Mouse (Mus musculus) gonadal fat pad, adult 2 months (tissue): ENCODE measurements around the gene Lct. TPM values are rescaled to one million over a fixed set of nuclear protein-coding genes. Genes with fewer than 3 reads are reported as not detected.
A peak's percentile ranks its signal among the peaks of the same experiment; 100 is the strongest.
"Not testable (repeated sequence)": the region's sequence is repeated elsewhere in the genome, so short reads cannot be mapped to it uniquely, and the experiment has no call there.

Source experiments
- DNase-seq: peaks from one replicate; pipeline ENCODE4 v3.0.0-alpha.2; 2012; ENCODE audit warnings: low read depth
- polyA plus RNA-seq: library from polyadenylated mRNA; depleted of rRNA; stranded (reverse); fragments of >200 nt; gene quantifications from 2 replicates; pipeline ENCODE4 v1.2.3, GENCODE M21; 2012; rRNA removed

The Lct gene
- polyA plus RNA-seq, 1 experiment, result 0.35 TPM

- DNase-seq, result no peak
Measured at GRCm38 (mm10) chr1:128295717-128296528, 32.2 kb downstream of the Lct start.

- DNase-seq, result no peak
Measured at GRCm38 (mm10) chr1:128295296-128295695, 32.8 kb downstream of the Lct start.

- DNase-seq, result no peak
Measured at GRCm38 (mm10) chr1:128293524-128293923, 34.6 kb downstream of the Lct start.

- DNase-seq, result no peak
Measured at GRCm38 (mm10) chr1:128290295-128290694, 37.8 kb downstream of the Lct start.

- no peak for DNase-seq
Measured at GRCm38 (mm10) chr1:128285136-128285535, 43.0 kb downstream of the Lct start.

GRCm38 (mm10) chr1:128284157-128284690, 43.9 kb downstream of the Lct start:
- no peak for DNase-seq

- no peak for DNase-seq
Measured at GRCm38 (mm10) chr1:128282924-128283323, 45.2 kb downstream of the Lct start.

- no peak for DNase-seq
Measured at GRCm38 (mm10) chr1:128281753-128282152, 46.4 kb downstream of the Lct start.

- DNase-seq, result no peak
Measured at GRCm38 (mm10) chr1:128278563-128278962, 49.6 kb downstream of the Lct start.

GRCm38 (mm10) chr1:128275908-128276307, 52.2 kb downstream of the Lct start:
- no peak for DNase-seq

GRCm38 (mm10) chr1:128270731-128271130, 57.4 kb downstream of the Lct start:
- no peak for DNase-seq

- not testable (repeated sequence) for DNase-seq
Measured at GRCm38 (mm10) chr1:128267061-128267460, 61.1 kb downstream of the Lct start.

GRCm38 (mm10) chr1:128244727-128245355, 83.3 kb downstream of the Lct start:
- DNase-seq, result no peak

- peak; percentile 79 for DNase-seq
Measured at GRCm38 (mm10) chr1:128243996-128244726, 84.0 kb downstream of the Lct start.

- DNase-seq, result no peak
Measured at GRCm38 (mm10) chr1:128243627-128243995, 84.5 kb downstream of the Lct start, which contains the start of gene Ubxn4. TSS of gene Ubxn4 (plus strand) at chr1:128243964.

GRCm38 (mm10) chr1:128235181-128235580, 92.9 kb downstream of the Lct start:
- DNase-seq, result no peak

Other genes starting within 250 kb of the Lct start
- 1.5 and 1.7 TPM in 2 replicates for gene Zranb3, start 225.3 kb downstream of the Lct start, polyA plus RNA-seq
- gene R3hdm1, start 225.0 kb downstream of the Lct start, polyA plus RNA-seq, result 24.4 and 26.7 TPM in 2 replicates
- gene Ubxn4, start 84.4 kb downstream of the Lct start, polyA plus RNA-seq, result 21.6 and 23.0 TPM in 2 replicates
- gene Mcm6, start 31.3 kb upstream of the Lct start, polyA plus RNA-seq, result 5.1 and 9.0 TPM in 2 replicates
- gene Dars, start 89.0 kb upstream of the Lct start, polyA plus RNA-seq, result 15.7 and 19.8 TPM in 2 replicates